Mouse (Mus musculus) stomach, embryonic 16.5 days (tissue): Measurements from ENCODE around the gene Pcsk6. TPM values are rescaled to one million over a fixed set of nuclear protein-coding genes. Genes with fewer than 3 reads are reported as not detected.

Source experiments
- ATAC-seq: fragments of 200-750 bp; cut with Nextera tagmentation; 2 replicates; pipeline ENCODE4 v1.8.0; 2017; ENCODE audit warnings: moderate number of reproducible peaks, moderate TSS enrichment; ENCODE audit not compliant: insufficient read depth, low FRiP score
- H3K27ac ChIP-seq: fragments of 300-500 bp; sonication (generic); 2 replicates; pipeline ENCODE4 v1.5.1; 2014; ENCODE audit warnings: low read length
- H3K27me3 ChIP-seq: fragments of 300-500 bp; sonication (generic); 2 replicates; pipeline ENCODE4 v1.6.1; 2014; ENCODE audit warnings: low read length, control low read depth, mixed read lengths; ENCODE audit not compliant: control insufficient read depth, insufficient read depth
- H3K36me3 ChIP-seq: fragments of 300-500 bp; sonication (generic); 2 replicates; pipeline ENCODE4 v1.6.1; 2014; ENCODE audit warnings: low read length; ENCODE audit not compliant: control insufficient read depth, insufficient read depth
- H3K4me1 ChIP-seq: fragments of 300-500 bp; sonication (generic); 2 replicates; pipeline ENCODE4 v1.6.1; 2014; ENCODE audit warnings: low read length, control low read depth, mixed read lengths; ENCODE audit not compliant: control insufficient read depth, insufficient read depth
- H3K4me2 ChIP-seq: fragments of 300-500 bp; sonication (generic); 2 replicates; pipeline ENCODE4 v1.6.1; 2014; ENCODE audit warnings: low read depth, low read length, mixed read lengths
- H3K4me3 ChIP-seq: fragments of 300-500 bp; sonication (generic); replicated peaks from 2 replicates; pipeline ENCODE4 v1.5.1; 2014; ENCODE audit warnings: mild to moderate bottlenecking, low read length
- H3K9ac ChIP-seq: fragments of 300-500 bp; sonication (generic); 2 replicates; pipeline ENCODE4 v1.6.1; 2014; ENCODE audit warnings: low read length
- H3K9me3 ChIP-seq: fragments of 300-500 bp; sonication (generic); replicated peaks from 2 replicates; pipeline ENCODE4 v1.6.1; 2016; ENCODE audit warnings: low read length, control low read depth; ENCODE audit not compliant: control insufficient read depth
- WGBS: fragments of 180-500 bp; shearing (Covaris S2); extraction: QIAGEN DNeasy Blood & Tissue Kit; methylation state at CpG from one replicate; pipeline ENCODE4 v1.1.7; 2014; 5-methylcytosine and 5-hydroxymethylcytosine counted together
- polyA plus RNA-seq: library from polyadenylated mRNA; unstranded; fragments of >200 nt; fragmentation: Nextera tagmentation; extraction: Ambion mirVana; gene quantifications from 2 replicates; pipeline ENCODE4 v1.2.1, GENCODE M21; 2015

Gene Pcsk6
- polyA plus RNA-seq, 1 experiment from 2014 or later, result 3.7 TPM

GRCm38 (mm10) chr7:65895262-65895661 is 33.7 kb downstream of the Pcsk6 start:
- Histone ChIP-seq H3K4me2 (no peak overlapping the region), H3K4me3 (no peak overlapping the region), H3K9ac (no peak overlapping the region), H3K36me3 (no peaks in the 10 kb centered on the region), H3K9me3 (0 out of 2 replicates have a peak, but pooled peaks cover 3% of the 10 kb centered on the region), H3K4me1 (no peaks in the 10 kb centered on the region), H3K27ac (no peak overlapping the region), H3K27me3 (no peaks in the 10 kb centered on the region)
- WGBS, result 65% methylated on average over 5 of the region's 5 CpGs
- peak; percentile 47; the same call in 1 of the 2 replicates for ATAC-seq

GRCm38 (mm10) chr7:65901231-65901630 is 39.7 kb downstream of the Pcsk6 start:
- no peaks in the 10 kb centered on the region for H3K27me3 ChIP-seq
- H3K27ac ChIP-seq, result no peak overlapping the region
- H3K4me2 ChIP-seq, result no peak overlapping the region
- peaks cover 18% of the 10 kb centered on the region for H3K4me1 ChIP-seq
- H3K9ac ChIP-seq, result no peak overlapping the region
- whole genome bisulfite sequencing, result 75% methylated on average over 11 of the region's 11 CpGs
- H3K9me3 ChIP-seq, result 0 out of 2 replicates have a peak, but pooled peaks cover 3% of the 10 kb centered on the region
- ATAC-seq, result no peak
- H3K4me3 ChIP-seq, result no peak overlapping the region
- no peaks in the 10 kb centered on the region for H3K36me3 ChIP-seq

- Histone ChIP-seq H3K27ac (peak overlapping the region; percentile 73), H3K36me3 (no peaks in the 10 kb centered on the region), H3K9ac (peak overlapping the region; percentile 21; the same call in 1 of the 2 replicates), H3K27me3 (no peaks in the 10 kb centered on the region), H3K4me2 (peak overlapping the region; percentile 11; the same call in 1 of the 2 replicates), H3K9me3 (0 out of 2 replicates have a peak, but pooled peaks cover 3% of the 10 kb centered on the region), H3K4me1 (peaks cover 18% of the 10 kb centered on the region), H3K4me3 (no peak overlapping the region)
- WGBS, result 19% methylated on average over 13 of the region's 13 CpGs
- peak; percentile 68 for ATAC-seq
Observed at GRCm38 (mm10) chr7:65902471-65903180, 41.1 kb downstream of the Pcsk6 start.

- no peak for ATAC-seq
- H3K4me3 ChIP-seq, result no peak overlapping the region
- no peaks in the 10 kb centered on the region for H3K36me3 ChIP-seq
- WGBS, result 84% methylated on average over 6 of the region's 6 CpGs
- H3K4me1 ChIP-seq, result peaks cover 18% of the 10 kb centered on the region
- no peaks in the 10 kb centered on the region for H3K27me3 ChIP-seq
- H3K4me2 ChIP-seq, result no peak overlapping the region
- H3K9me3 ChIP-seq, result no peaks in the 10 kb centered on the region
- no peak overlapping the region for H3K9ac ChIP-seq
- H3K27ac ChIP-seq, result no peak overlapping the region; the same call in 1 of the 2 replicates
Observed at GRCm38 (mm10) chr7:65903456-65903855, 41.9 kb downstream of the Pcsk6 start.

- ATAC-seq, result no peak
- 72% methylated on average over 9 of the region's 9 CpGs for WGBS
- H3K9me3 ChIP-seq, result no peaks in the 10 kb centered on the region
Observed at GRCm38 (mm10) chr7:65906528-65907272, 45.2 kb downstream of the Pcsk6 start.

GRCm38 (mm10) chr7:65909343-65910127 is 48.0 kb downstream of the Pcsk6 start:
- WGBS, result 60% methylated on average over 12 of the region's 12 CpGs
- ATAC-seq, result peak; percentile 37; the same call in 1 of the 2 replicates
- Histone ChIP-seq H3K27me3 (no peaks in the 10 kb centered on the region), H3K9me3 (no peaks in the 10 kb centered on the region), H3K4me3 (no peak overlapping the region), H3K27ac (no peak overlapping the region), H3K4me1 (peaks cover 6% of the 10 kb centered on the region), H3K36me3 (no peaks in the 10 kb centered on the region), H3K9ac (no peak overlapping the region), H3K4me2 (no peak overlapping the region)

More at GRCm38 (mm10) chr7:65906528-65907272, 45.2 kb downstream of the Pcsk6 start:
- H3K27me3 ChIP-seq, result no peaks in the 10 kb centered on the region
- no peak overlapping the region for H3K4me3 ChIP-seq
- no peak overlapping the region for H3K27ac ChIP-seq
- no peak overlapping the region for H3K9ac ChIP-seq
- H3K4me1 ChIP-seq, result peaks cover 18% of the 10 kb centered on the region
- no peak overlapping the region for H3K4me2 ChIP-seq
- H3K36me3 ChIP-seq, result no peaks in the 10 kb centered on the region

GRCm38 (mm10) chr7:65913088-65913610 is 51.6 kb downstream of the Pcsk6 start:
- H3K27me3 ChIP-seq, result no peaks in the 10 kb centered on the region
- peaks cover 10% of the 10 kb centered on the region for H3K4me1 ChIP-seq
- no peaks in the 10 kb centered on the region for H3K36me3 ChIP-seq
- no peak overlapping the region for H3K4me2 ChIP-seq
- no peak for ATAC-seq
- H3K27ac ChIP-seq, result no peak overlapping the region
- H3K9ac ChIP-seq, result no peak overlapping the region
- WGBS, result 71% methylated on average over 3 of the region's 3 CpGs
- no peaks in the 10 kb centered on the region for H3K9me3 ChIP-seq
- no peak overlapping the region for H3K4me3 ChIP-seq

- 35% methylated on average over 11 of the region's 11 CpGs for WGBS
- no peak overlapping the region; the same call in 1 of the 2 replicates for H3K27ac ChIP-seq
- ATAC-seq, result 0 out of 2 replicates have a peak, but pooled peaks have one; percentile 29
Observed at GRCm38 (mm10) chr7:65914761-65915301, 53.3 kb downstream of the Pcsk6 start.

More at GRCm38 (mm10) chr7:65914761-65915301, 53.3 kb downstream of the Pcsk6 start:
- Histone ChIP-seq H3K27me3 (no peaks in the 10 kb centered on the region), H3K9me3 (no peaks in the 10 kb centered on the region), H3K36me3 (no peaks in the 10 kb centered on the region), H3K4me1 (peaks cover 10% of the 10 kb centered on the region), H3K4me3 (no peak overlapping the region), H3K4me2 (peak overlapping the region; percentile 13; the same call in 1 of the 2 replicates), H3K9ac (no peak overlapping the region)
